Mouse (Mus musculus): Measurements from ENCODE around the gene Mb. TPM values are rescaled to one million over a fixed set of nuclear protein-coding genes. Genes with fewer than 3 reads are reported as not detected.

The Mb gene
- 0.08 and 0.91 TPM in 2 replicates for polyA plus RNA-seq (2012; rRNA removed)

GRCm38 (mm10) chr15:77050570-77050969 lies at the start of gene Mb:
Gene Mb, minus strand, starts transcription at chr15:77050670.
- Histone ChIP-seq H3K4me3 (ENCODE audit: extremely low read depth, insufficient read depth, insufficient read length) (no peak within 1 kb of the TSS), H3K36me3 (ENCODE audit: control insufficient read depth, insufficient read depth, low read length) (no peaks in the 10 kb centered on the region), H3K4me1 (ENCODE audit: control insufficient read depth, insufficient read depth, insufficient read length) (no peaks in the 10 kb centered on the region), H3K27me3 (ENCODE audit: control insufficient read depth, insufficient read depth, low read length) (no peaks in the 10 kb centered on the region), H3K27ac (ENCODE audit: insufficient read depth, low read length) (no peak within 1 kb of the TSS)
- TF ChIP-seq CTCF (IDR thresholded peaks at IDR 0.05; ENCODE audit: extremely low read depth, insufficient read depth, insufficient read length, insufficient replicate concordance): no peak
- TF ChIP-seq POLR2A (IDR thresholded peaks at IDR 0.05; ENCODE audit: low read depth, low read length): no peak
- WGBS: 92% methylated on average over 10 of the region's 10 CpGs
- DNase-seq (ENCODE audit: low read depth in 1 of 2, low spot score in 2 of 2): no peak

- Histone ChIP-seq H3K36me3 (ENCODE audit: control insufficient read depth, insufficient read depth, low read length) (no peaks in the 10 kb centered on the region), H3K27me3 (ENCODE audit: control insufficient read depth, insufficient read depth, low read length) (no peaks in the 10 kb centered on the region), H3K4me3 (ENCODE audit: extremely low read depth, insufficient read depth, insufficient read length) (no peak overlapping the region), H3K4me1 (ENCODE audit: control insufficient read depth, insufficient read depth, insufficient read length) (no peaks in the 10 kb centered on the region), H3K27ac (ENCODE audit: insufficient read depth, low read length) (no peak overlapping the region)
- DNase-seq (ENCODE audit: low read depth in 1 of 2, low spot score in 2 of 2): no peak
- TF ChIP-seq CTCF (IDR thresholded peaks at IDR 0.05; ENCODE audit: extremely low read depth, insufficient read depth, insufficient read length, insufficient replicate concordance) (no peak), POLR2A (IDR thresholded peaks at IDR 0.05; ENCODE audit: low read depth, low read length) (no peak)
- WGBS: 73% methylated on average over 3 of the region's 3 CpGs
These were observed 49.3 kb upstream of the Mb start for GRCm38 (mm10) chr15:77099756-77100155.

DNA sequence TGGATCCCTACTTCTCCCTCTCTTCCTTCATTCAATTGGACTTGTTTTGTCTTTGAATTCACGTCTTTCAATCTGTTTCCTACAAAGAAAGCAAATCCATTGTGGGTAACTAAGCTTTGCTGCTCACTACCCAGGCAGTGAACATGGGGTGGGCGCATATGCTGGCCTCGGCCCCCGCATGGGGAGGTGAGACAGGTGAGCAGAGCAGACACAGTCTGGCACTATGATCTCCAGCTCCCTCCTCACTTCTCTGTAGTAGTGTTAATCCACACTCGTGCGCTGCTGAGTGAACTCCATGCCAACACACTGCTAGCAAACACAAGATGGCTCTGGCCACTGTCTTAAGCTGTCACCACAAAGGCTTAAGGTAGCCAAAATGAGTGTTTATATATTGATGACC lies 46.9 kb upstream of the Mb start:
- Histone ChIP-seq H3K4me3 (ENCODE audit: extremely low read depth, insufficient read depth, insufficient read length) (no peak overlapping the region), H3K4me1 (ENCODE audit: control insufficient read depth, insufficient read depth, insufficient read length) (no peaks in the 10 kb centered on the region), H3K36me3 (ENCODE audit: control insufficient read depth, insufficient read depth, low read length) (no peaks in the 10 kb centered on the region), H3K27me3 (ENCODE audit: control insufficient read depth, insufficient read depth, low read length) (no peaks in the 10 kb centered on the region), H3K27ac (ENCODE audit: insufficient read depth, low read length) (no peak overlapping the region)
- DNase-seq (ENCODE audit: low read depth in 1 of 2, low spot score in 2 of 2): no peak
- TF ChIP-seq CTCF (IDR thresholded peaks at IDR 0.05; ENCODE audit: extremely low read depth, insufficient read depth, insufficient read length, insufficient replicate concordance) (no peak), POLR2A (IDR thresholded peaks at IDR 0.05; ENCODE audit: low read depth, low read length) (no peak)
- WGBS: 88% methylated on average over 6 of the region's 6 CpGs

DNA sequence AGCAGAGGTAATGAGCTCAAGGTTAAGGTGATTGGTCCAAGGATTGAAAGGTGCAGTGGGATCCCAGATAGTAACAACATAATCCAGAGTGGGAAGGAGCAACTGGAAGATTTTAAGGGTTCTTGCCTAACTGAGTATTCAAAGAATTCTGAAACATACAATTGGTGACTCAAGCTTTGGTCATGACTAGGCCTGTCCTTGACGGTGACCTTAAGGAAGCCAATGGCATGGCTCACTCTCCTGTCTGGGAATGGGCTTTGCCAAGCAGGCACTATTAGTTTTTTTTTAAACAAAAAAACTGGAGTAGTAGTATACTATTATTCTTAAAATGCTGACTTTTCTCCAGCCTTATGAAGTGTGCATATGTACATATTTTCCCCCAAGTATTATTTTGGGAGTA lies 44.7 kb upstream of the Mb start:
- Histone ChIP-seq H3K27me3 (ENCODE audit: control insufficient read depth, insufficient read depth, low read length) (no peaks in the 10 kb centered on the region), H3K4me1 (ENCODE audit: control insufficient read depth, insufficient read depth, insufficient read length) (no peaks in the 10 kb centered on the region), H3K4me3 (ENCODE audit: extremely low read depth, insufficient read depth, insufficient read length) (no peak overlapping the region), H3K27ac (ENCODE audit: insufficient read depth, low read length) (no peak overlapping the region), H3K36me3 (ENCODE audit: control insufficient read depth, insufficient read depth, low read length) (no peaks in the 10 kb centered on the region)
- WGBS: 90% methylated on average over 1 of the region's 1 CpGs
- DNase-seq (ENCODE audit: low read depth in 1 of 2, low spot score in 2 of 2): no peak
- TF ChIP-seq CTCF (IDR thresholded peaks at IDR 0.05; ENCODE audit: extremely low read depth, insufficient read depth, insufficient read length, insufficient replicate concordance): no peak
- TF ChIP-seq POLR2A (IDR thresholded peaks at IDR 0.05; ENCODE audit: low read depth, low read length): no peak

DNA sequence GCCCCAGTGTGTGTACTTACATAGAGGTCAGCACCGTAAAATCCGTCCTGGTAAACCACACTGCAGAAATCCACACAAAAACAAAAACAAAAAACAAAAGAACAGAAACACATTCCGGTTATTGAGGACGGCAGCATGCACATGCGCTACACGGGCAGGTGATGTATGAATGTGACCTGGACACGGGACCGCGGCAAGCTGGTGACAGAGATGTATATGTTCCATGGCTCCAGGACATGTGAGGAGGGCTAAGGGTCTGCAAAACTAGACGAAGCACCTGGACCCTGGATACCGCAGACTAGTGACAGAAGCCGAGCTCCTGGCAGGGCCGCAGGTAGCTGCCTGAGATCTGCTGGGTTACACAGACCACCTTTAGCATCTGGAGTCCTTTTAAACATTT lies 44.0 kb upstream of the Mb start:
- Histone ChIP-seq H3K4me3 (ENCODE audit: extremely low read depth, insufficient read depth, insufficient read length) (no peak overlapping the region), H3K27ac (ENCODE audit: insufficient read depth, low read length) (no peak overlapping the region), H3K36me3 (ENCODE audit: control insufficient read depth, insufficient read depth, low read length) (no peaks in the 10 kb centered on the region), H3K4me1 (ENCODE audit: control insufficient read depth, insufficient read depth, insufficient read length) (no peaks in the 10 kb centered on the region), H3K27me3 (ENCODE audit: control insufficient read depth, insufficient read depth, low read length) (no peaks in the 10 kb centered on the region)
- WGBS: 93% methylated on average over 13 of the region's 13 CpGs
- DNase-seq (ENCODE audit: low read depth in 1 of 2, low spot score in 2 of 2): no peak
- TF ChIP-seq POLR2A (IDR thresholded peaks at IDR 0.05; ENCODE audit: low read depth, low read length) (no peak), CTCF (IDR thresholded peaks at IDR 0.05; ENCODE audit: extremely low read depth, insufficient read depth, insufficient read length, insufficient replicate concordance) (no peak)

DNA sequence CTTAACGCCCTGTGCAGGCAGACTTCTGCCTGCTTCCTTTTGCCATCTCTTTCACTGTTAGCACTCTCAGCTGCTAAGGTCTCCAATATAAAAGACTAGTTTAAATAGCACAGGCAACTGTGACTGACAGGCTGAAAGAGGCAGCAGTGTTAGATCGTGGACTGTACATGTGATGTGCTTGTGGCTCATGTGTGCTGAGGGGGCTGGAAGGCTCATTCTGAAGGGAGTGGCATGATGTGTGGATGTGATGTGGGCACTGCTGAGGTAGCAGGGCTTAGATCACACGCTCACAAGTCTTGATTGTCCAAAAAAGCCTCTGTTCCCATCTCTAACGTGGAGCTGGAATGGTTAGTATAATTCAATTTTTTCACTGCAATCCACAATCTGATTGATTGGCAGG lies 40.9 kb upstream of the Mb start:
- TF ChIP-seq CTCF (IDR thresholded peaks at IDR 0.05; ENCODE audit: extremely low read depth, insufficient read depth, insufficient read length, insufficient replicate concordance) (no peak), POLR2A (IDR thresholded peaks at IDR 0.05; ENCODE audit: low read depth, low read length) (no peak)
- DNase-seq (ENCODE audit: low read depth in 1 of 2, low spot score in 2 of 2): no peak
- H3K4me3 ChIP-seq (ENCODE audit: extremely low read depth, insufficient read depth, insufficient read length): no peak overlapping the region
- no peaks in the 10 kb centered on the region for H3K36me3 ChIP-seq (ENCODE audit: control insufficient read depth, insufficient read depth, low read length)
- 87% methylated on average over 4 of the region's 4 CpGs for WGBS
- H3K4me1 ChIP-seq (ENCODE audit: control insufficient read depth, insufficient read depth, insufficient read length): no peaks in the 10 kb centered on the region
- H3K27me3 ChIP-seq (ENCODE audit: control insufficient read depth, insufficient read depth, low read length): no peaks in the 10 kb centered on the region
- H3K27ac ChIP-seq (ENCODE audit: insufficient read depth, low read length): no peak overlapping the region

DNA sequence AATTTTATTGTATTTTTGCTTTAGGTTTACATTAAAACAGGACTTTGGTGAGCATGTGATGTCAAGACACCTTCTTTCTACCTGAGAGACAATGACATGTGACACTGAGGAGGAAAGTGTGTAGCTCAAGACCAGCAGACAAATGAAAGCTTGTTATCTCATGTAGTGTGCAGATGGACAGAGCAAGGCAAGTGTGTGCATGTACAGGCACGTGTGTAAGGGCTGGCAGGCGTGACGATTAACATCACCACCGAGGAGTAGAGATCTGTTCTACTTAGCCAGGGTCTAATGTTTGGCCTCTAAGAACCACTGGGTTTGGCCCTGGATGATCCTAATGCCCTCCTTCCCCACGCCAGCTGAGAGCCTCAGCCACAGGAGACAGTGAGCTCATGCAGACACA lies 40.1 kb upstream of the Mb start:
- DNase-seq (ENCODE audit: low read depth in 1 of 2, low spot score in 2 of 2): no peak
- no peaks in the 10 kb centered on the region for H3K4me1 ChIP-seq (ENCODE audit: control insufficient read depth, insufficient read depth, insufficient read length)
- WGBS: 84% methylated on average over 5 of the region's 5 CpGs
- TF ChIP-seq POLR2A (IDR thresholded peaks at IDR 0.05; ENCODE audit: low read depth, low read length): no peak
- TF ChIP-seq CTCF (IDR thresholded peaks at IDR 0.05; ENCODE audit: extremely low read depth, insufficient read depth, insufficient read length, insufficient replicate concordance): no peak
- no peak overlapping the region for H3K27ac ChIP-seq (ENCODE audit: insufficient read depth, low read length)
- H3K36me3 ChIP-seq (ENCODE audit: control insufficient read depth, insufficient read depth, low read length): no peaks in the 10 kb centered on the region
- H3K4me3 ChIP-seq (ENCODE audit: extremely low read depth, insufficient read depth, insufficient read length): no peak overlapping the region
- no peaks in the 10 kb centered on the region for H3K27me3 ChIP-seq (ENCODE audit: control insufficient read depth, insufficient read depth, low read length)

Measured in spleen, adult 2 months (tissue).